In the genomic region with DNA sequence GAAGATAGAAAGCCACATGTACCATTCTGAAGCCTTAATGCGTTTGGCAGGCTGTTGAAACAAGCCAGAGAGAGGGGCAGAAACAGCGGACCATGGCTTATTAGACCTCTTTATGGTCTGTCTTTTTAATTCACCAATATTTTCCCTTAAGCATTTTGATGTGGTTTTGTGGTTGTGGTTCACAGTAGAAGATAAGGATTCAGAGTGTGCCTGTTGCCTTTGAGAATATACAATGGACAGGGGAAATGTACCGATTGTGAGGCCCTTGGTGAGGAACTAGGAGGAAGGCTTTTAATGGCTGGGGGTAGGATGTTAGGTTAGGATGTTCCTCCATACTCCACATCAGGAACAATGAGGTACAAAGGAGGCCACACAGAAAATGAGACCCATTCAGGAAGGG, we compare ENCODE assay signal across 16 mouse cellular contexts.
"Had no signal": no experiment of that assay in that cellular context is flagged by ENCODE, and none has a peak within 500 bp of the region (broad histone marks: within the 10 kb centered on the region; RNA-seq: fewer than 3 reads in every experiment).

No protein-coding gene starts in this region.

- H3K4me1 ChIP-seq: liver, embryonic 13.5 days; lung, embryonic 15.5 days; midbrain, embryonic 12.5 days had no signal

- H3K4me3 ChIP-seq: left cerebral cortex, adult 2 months; liver, embryonic 13.5 days; lung, embryonic 15.5 days; midbrain, embryonic 12.5 days; myocyte; neural tube, embryonic 13.5 days had no signal

- DNase-seq: kidney, adult 2 months; kidney, postnatal 25 days; layer of hippocampus, postnatal 36 days; liver, embryonic 13.5 days; retina, postnatal 1 day; right cerebral cortex, postnatal 25 days; thymus, adult 18-20 months; thymus, postnatal 36 days had no signal

- H3K9me3 ChIP-seq: liver, embryonic 13.5 days; lung, embryonic 15.5 days; midbrain, embryonic 12.5 days; neural tube, embryonic 13.5 days had no signal

- H3K27me3 ChIP-seq: liver, embryonic 13.5 days; lung, embryonic 15.5 days; neural tube, embryonic 13.5 days had no signal

- H3K9ac ChIP-seq: liver, embryonic 13.5 days; lung, embryonic 15.5 days; midbrain, embryonic 12.5 days; neural tube, embryonic 13.5 days had no signal

- H3K36me3 ChIP-seq: liver, embryonic 13.5 days; lung, embryonic 15.5 days; midbrain, embryonic 12.5 days; neural tube, embryonic 13.5 days had no signal

- ATAC-seq: intestine, embryonic 16.5 days; midbrain, embryonic 16.5 days had no signal

- H3K27ac ChIP-seq: kidney, postnatal 0 days; left cerebral cortex, adult 2 months; liver, embryonic 13.5 days; lung, embryonic 15.5 days; midbrain, embryonic 12.5 days; neural tube, embryonic 13.5 days had no signal

- H3K4me2 ChIP-seq: liver, embryonic 13.5 days; lung, embryonic 15.5 days; midbrain, embryonic 12.5 days; neural tube, embryonic 13.5 days had no signal
